Mouse (Mus musculus): Measurements from ENCODE around the gene Ugt1a9.
"Not testable (repeated sequence)": the region's sequence is repeated elsewhere in the genome, so short reads cannot be mapped to it uniquely, and the experiment has no call there.

DNA sequence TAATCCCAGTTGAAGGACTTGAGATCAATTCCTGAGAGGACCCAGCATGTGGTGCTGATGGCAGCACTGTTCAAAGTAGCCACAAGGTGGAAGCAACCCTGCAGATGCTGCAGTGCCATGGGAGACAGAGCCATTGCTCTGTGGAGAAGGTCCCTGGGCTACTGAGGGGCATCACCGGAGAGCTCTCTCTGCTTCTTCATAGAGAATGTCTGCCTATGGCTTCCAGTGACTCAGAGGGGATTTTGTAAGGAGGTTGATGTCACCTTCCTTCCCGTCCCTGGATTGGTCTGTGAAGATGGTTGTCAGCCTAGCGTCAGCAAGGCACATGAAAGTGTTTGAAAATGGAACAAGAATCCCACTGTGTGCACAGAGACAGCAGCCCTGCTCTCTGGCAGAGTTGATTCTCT lies 23.7 kb downstream of the Ugt1a9 start:
- peak; percentile 67 for TF ChIP-seq CTCF (IDR thresholded peaks at IDR 0.05; ENCODE audit: low read depth)
- TF ChIP-seq EP300 (optimal IDR thresholded peaks at IDR 0.05) = not testable (repeated sequence)

Measured in stomach, postnatal 0 days (tissue).